Mouse (Mus musculus): ENCODE results near the gene Ceacam9.

DNA sequence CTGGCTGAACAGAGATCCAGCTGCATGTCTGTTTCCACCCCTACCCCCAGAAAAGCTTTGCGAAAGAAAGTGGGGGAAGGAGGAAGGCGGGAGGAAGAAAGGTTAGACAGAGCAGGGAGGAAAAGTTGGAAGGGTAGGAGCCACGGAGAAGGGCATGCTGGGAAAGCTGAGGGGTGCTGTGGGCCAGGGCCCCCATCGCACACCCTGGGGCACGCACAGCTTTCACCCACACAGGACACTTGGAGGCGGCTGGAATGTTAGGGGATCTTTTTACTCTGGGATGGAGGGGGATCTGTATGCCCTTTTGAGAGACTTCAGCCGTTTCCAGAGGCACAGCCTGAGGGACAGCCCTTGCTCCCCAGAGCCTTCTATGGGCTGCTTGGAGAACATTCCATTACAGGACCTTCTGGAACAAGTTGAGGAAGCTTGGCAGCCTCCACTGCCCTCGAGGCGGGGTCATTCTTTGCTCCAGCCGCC, 39.3 kb downstream of the Ceacam9 start:
- TF ChIP-seq CTCF (IDR thresholded peaks at IDR 0.05; ENCODE audit: control insufficient read depth, insufficient read depth, low read length) (no peak), POLR2A (IDR thresholded peaks at IDR 0.05; ENCODE audit: borderline replicate concordance, control insufficient read depth, low read depth, low read length) (no peak)
